16 mouse cellular contexts compared by ENCODE assay signal in genomic region chr4:148466511-148467079, GRCm38 (mm10). TPM values are rescaled to one million over a fixed set of nuclear protein-coding genes. Genes with fewer than 3 reads are reported as not detected.
DNase-seq lines count a peak whose midpoint lies in the region.
"Had no signal": no experiment of that assay in that cellular context is flagged by ENCODE, and none has a peak within 500 bp of the region (broad histone marks: within the 10 kb centered on the region; RNA-seq: fewer than 3 reads in every experiment).

No protein-coding gene starts in this region.

- peak; percentile 53 to 77 for DNase-seq in layer of hippocampus, adult 18-20 months (ENCODE audit: low spot score in 2 of 2)
- DNase-seq in layer of hippocampus, adult 9-10 months (ENCODE audit: low spot score) = no peak
- peak; percentile 28 to 32 for DNase-seq in right cerebral cortex, adult 2 months (ENCODE audit: low spot score in 2 of 2)
- DNase-seq in right cerebral cortex, postnatal 10 days (ENCODE audit: low spot score in 2 of 2) = no peak
- peak; percentile 55 to 73 for DNase-seq in adrenal gland, postnatal 36 days
- no peak for DNase-seq in kidney, adult 11 months
- no peak for DNase-seq in B cell, adult 2 months
- DNase-seq: cerebellum, postnatal 10 days; embryo, embryonic 11 days; gastrocnemius, postnatal 36 days; lung, adult 18-20 months; lung, postnatal 36 days; thymus, postnatal 36 days had no signal

RNA-seq across cellular contexts. Expression of gene Mtor, which starts 18.2 kb away (rescaled TPM):
- total RNA-seq in layer of hippocampus, adult 18-20 months (2021) = 10 to 100 TPM; 88.9 to 90.7 TPM
- total RNA-seq in adrenal gland, postnatal 36 days (2021) = 10 to 100 TPM; 72.5 to 86.2 TPM

RNA-seq across cellular contexts. Expression of gene Ubiad1, which starts 22.0 kb away (rescaled TPM):
- total RNA-seq in layer of hippocampus, adult 18-20 months (2021) = 1 to 10 TPM; 7.5 to 8.5 TPM
- total RNA-seq in adrenal gland, postnatal 36 days (2021) = 10 to 100 TPM; 18.9 to 20.8 TPM

RNA-seq across cellular contexts. Expression of gene Angptl7, which starts 33.7 kb away (rescaled TPM):
- total RNA-seq in layer of hippocampus, adult 18-20 months (2021) = under 1 TPM; 0.27 to 0.36 TPM
- 1 to 10 TPM in 1 of 2 experiments, under 1 TPM in 1; 0.46 to 1.3 TPM for total RNA-seq in adrenal gland, postnatal 36 days (2021)
- total RNA-seq: hematopoietic stem cell, adult 5-6 weeks; megakaryocyte-erythroid progenitor cell, adult 5-6 weeks; neutrophil, adult 5-6 weeks had no signal

Comparison
In these comparisons a context has a peak if more than half of its experiments do, and no peak if none do; other contexts are left out.
1. DNase-seq: peak in layer of hippocampus, adult 18-20 months (2 of 2), right cerebral cortex, adult 2 months (2 of 2) and adrenal gland, postnatal 36 days (2 of 2); none in layer of hippocampus, adult 9-10 months (single experiment), right cerebral cortex, postnatal 10 days (0 of 2), kidney, adult 11 months (single experiment) and B cell, adult 2 months (0 of 2).